31 mouse cellular contexts compared by ENCODE assay signal in the genomic region with DNA sequence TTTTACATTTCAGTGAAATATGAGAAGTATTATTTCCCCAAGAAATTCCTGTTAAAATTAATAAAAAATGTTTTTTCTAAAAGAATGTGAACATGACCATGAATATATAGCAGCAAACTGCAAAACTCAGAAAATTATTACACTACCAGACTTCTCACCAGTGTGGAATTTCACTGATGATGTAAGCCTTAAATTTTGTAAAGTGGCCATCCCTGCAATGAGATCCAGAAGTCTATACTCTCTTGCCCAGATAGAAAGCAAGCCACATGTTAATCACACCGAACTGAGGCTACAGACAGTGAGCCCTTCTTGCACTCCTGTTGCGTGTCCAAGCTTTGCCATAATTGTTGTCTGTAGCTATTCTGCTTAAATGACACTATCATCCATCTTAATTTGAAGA.
"Had no signal": no experiment of that assay in that cellular context is flagged by ENCODE, and none has a peak within 500 bp of the region (broad histone marks: within the 10 kb centered on the region; RNA-seq: fewer than 3 reads in every experiment).

No protein-coding gene starts in this region.

- H3K4me3 ChIP-seq: left cerebral cortex, adult 2 months; limb, embryonic 10.5 days; limb, embryonic 12.5 days; limb, embryonic 13.5 days; limb, embryonic 15.5 days; liver, embryonic 12.5 days; liver, embryonic 13.5 days; liver, embryonic 15.5 days; lung, embryonic 15.5 days; megakaryocyte, embryonic 14.5 days; midbrain, embryonic 10.5 days; midbrain, embryonic 12.5 days; midbrain, embryonic 13.5 days; midbrain, embryonic 15.5 days; neural tube, embryonic 12.5 days had no signal

- ATAC-seq: liver, embryonic 12.5 days; liver, postnatal 0 days; lung, postnatal 0 days; midbrain, embryonic 13.5 days; midbrain, embryonic 15.5 days; midbrain, embryonic 16.5 days had no signal

- H3K4me2 ChIP-seq: limb, embryonic 12.5 days; limb, embryonic 13.5 days; limb, embryonic 15.5 days; liver, embryonic 11.5 days; liver, embryonic 12.5 days; liver, embryonic 13.5 days; liver, embryonic 15.5 days; lung, embryonic 14.5 days; lung, embryonic 15.5 days; midbrain, embryonic 12.5 days; midbrain, embryonic 13.5 days; midbrain, embryonic 15.5 days; neural tube, embryonic 12.5 days had no signal

- H3K9me3 ChIP-seq: limb, embryonic 10.5 days; limb, embryonic 12.5 days; limb, embryonic 13.5 days; limb, embryonic 15.5 days; liver, embryonic 12.5 days; liver, embryonic 13.5 days; liver, embryonic 15.5 days; lung, embryonic 15.5 days; megakaryocyte, embryonic 14.5 days; midbrain, embryonic 10.5 days; midbrain, embryonic 12.5 days; midbrain, embryonic 13.5 days; midbrain, embryonic 15.5 days; neural tube, embryonic 12.5 days had no signal

- DNase-seq: left cerebral cortex, postnatal 4 days; liver; liver, embryonic 13.5 days; liver, postnatal 0 days; lung, adult 18-20 months; lung, adult 2 months; lung, embryonic 14.5 days; lung, postnatal 10 days; lung, postnatal 14 days; lung, postnatal 36 days; lung, postnatal 4 days; midbrain, embryonic 14.5 days had no signal

- H3K27me3 ChIP-seq: limb, embryonic 12.5 days; limb, embryonic 13.5 days; limb, embryonic 15.5 days; liver, embryonic 12.5 days; liver, embryonic 13.5 days; liver, embryonic 15.5 days; lung, embryonic 15.5 days; midbrain, embryonic 12.5 days; midbrain, embryonic 13.5 days; midbrain, embryonic 15.5 days; neural tube, embryonic 12.5 days had no signal

- H3K4me1 ChIP-seq: limb, embryonic 15.5 days; liver, embryonic 12.5 days; liver, embryonic 13.5 days; liver, embryonic 15.5 days; lung, embryonic 15.5 days; midbrain, embryonic 10.5 days; midbrain, embryonic 12.5 days; midbrain, embryonic 13.5 days; midbrain, embryonic 15.5 days; neural tube, embryonic 12.5 days had no signal

- H3K27ac ChIP-seq: left cerebral cortex, adult 2 months; limb, embryonic 10.5 days; limb, embryonic 12.5 days; limb, embryonic 13.5 days; limb, embryonic 15.5 days; liver, embryonic 12.5 days; liver, embryonic 13.5 days; liver, embryonic 14.5 days; liver, embryonic 15.5 days; lung, embryonic 15.5 days; macrophage; midbrain, embryonic 10.5 days; midbrain, embryonic 12.5 days; midbrain, embryonic 13.5 days; midbrain, embryonic 15.5 days; neural tube, embryonic 12.5 days had no signal

- H3K9ac ChIP-seq: limb, embryonic 12.5 days; limb, embryonic 13.5 days; limb, embryonic 15.5 days; liver, embryonic 12.5 days; liver, embryonic 13.5 days; liver, embryonic 14.5 days; liver, embryonic 15.5 days; liver, postnatal 0 days; lung, embryonic 14.5 days; lung, embryonic 15.5 days; midbrain, embryonic 12.5 days; midbrain, embryonic 13.5 days; midbrain, embryonic 15.5 days; neural tube, embryonic 12.5 days had no signal

- H3K36me3 ChIP-seq: limb, embryonic 10.5 days; limb, embryonic 12.5 days; limb, embryonic 13.5 days; limb, embryonic 15.5 days; liver, embryonic 12.5 days; liver, embryonic 13.5 days; liver, embryonic 15.5 days; lung, embryonic 15.5 days; midbrain, embryonic 10.5 days; midbrain, embryonic 12.5 days; midbrain, embryonic 13.5 days; midbrain, embryonic 15.5 days; neural tube, embryonic 12.5 days had no signal
